Mouse (Mus musculus) hindbrain, embryonic 10.5 days (tissue): ENCODE measurements around the gene Taok1. TPM values are rescaled to one million over a fixed set of nuclear protein-coding genes. Genes with fewer than 3 reads are reported as not detected.

Experiments
- polyA plus RNA-seq: library from polyadenylated mRNA; unstranded; fragments of >200 nt; fragmentation: Nextera tagmentation; extraction: Ambion mirVana; gene quantifications from 2 replicates; pipeline ENCODE4 v1.2.1, GENCODE M21; 2016

Taok1 gene
- polyA plus RNA-seq, 1 experiment from 2014 or later = 11.9 TPM

Other genes starting within 250 kb of the Taok1 start
- 0.05 and 0.16 TPM in 2 replicates for gene Coro6, start 145.4 kb downstream of the Taok1 start, polyA plus RNA-seq
- 11.1 and 16.7 TPM in 2 replicates for gene Ankrd13b, start 118.1 kb downstream of the Taok1 start, polyA plus RNA-seq
- 14.2 and 14.8 TPM in 2 replicates for gene Git1, start 114.3 kb downstream of the Taok1 start, polyA plus RNA-seq
- gene Abhd15, start 92.7 kb downstream of the Taok1 start, polyA plus RNA-seq = 5.3 and 9.1 TPM in 2 replicates
- 32.4 and 41.6 TPM in 2 replicates for gene Trp53i13, start 91.8 kb downstream of the Taok1 start, polyA plus RNA-seq
- gene Gm10392, start 88.6 kb downstream of the Taok1 start, polyA plus RNA-seq = 0.12 and 0.21 TPM in 2 replicates
- 3.6 and 3.7 TPM in 2 replicates for gene Nufip2, start 78.3 kb upstream of the Taok1 start, polyA plus RNA-seq
- 1.6 and 2.2 TPM in 2 replicates for gene Cryba1, start 117.5 kb upstream of the Taok1 start, polyA plus RNA-seq
- gene Myo18a, start 155.4 kb upstream of the Taok1 start, polyA plus RNA-seq = 29.7 and 32.9 TPM in 2 replicates
- 1.5 and 2.0 TPM in 2 replicates for gene Gm10277, start 179.9 kb upstream of the Taok1 start, polyA plus RNA-seq